Mouse (Mus musculus) urinary bladder, postnatal 10 days (tissue): Measurements from ENCODE around the gene Il10rb.

Source experiments
- DNase-seq: peaks from one replicate; pipeline ENCODE4 v3.0.0; 2022; ENCODE audit warnings: low spot score

The Il10rb gene

DNA sequence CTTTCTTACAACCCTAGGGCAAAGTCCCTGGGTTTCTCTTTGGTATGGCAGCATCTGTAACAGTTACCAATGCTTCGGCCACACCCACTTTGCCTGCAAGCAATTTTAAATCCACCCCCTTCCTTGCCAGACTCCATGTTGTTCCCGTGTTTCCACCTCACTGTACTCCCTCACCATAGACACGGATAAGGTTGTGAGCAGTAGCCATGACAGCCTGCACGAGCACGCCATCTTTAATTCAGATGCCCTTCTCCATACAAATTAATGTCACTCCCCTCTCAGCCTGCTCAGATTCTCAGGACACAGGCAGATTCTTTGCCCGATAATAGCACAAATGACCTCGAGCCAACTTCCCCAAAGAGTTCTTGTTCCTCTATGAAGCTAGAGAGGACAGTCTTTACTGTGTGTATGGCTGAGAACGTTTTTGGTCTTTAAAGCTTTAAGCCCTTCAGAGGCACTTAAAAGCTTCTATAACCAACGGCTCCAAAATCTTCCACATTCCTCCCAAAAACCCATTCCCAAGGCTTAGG, 23.6 kb upstream of the Il10rb start:
- DNase-seq, result no peak

- no peak for DNase-seq
These were observed 21.7 kb upstream of the Il10rb start for GRCm38 (mm10) chr16:91384221-91384620.

GRCm38 (mm10) chr16:91385621-91386020, 20.3 kb upstream of the Il10rb start:
- DNase-seq, result no peak

- DNase-seq, result no peak
These were observed 19.4 kb upstream of the Il10rb start for GRCm38 (mm10) chr16:91386419-91387120.

DNA sequence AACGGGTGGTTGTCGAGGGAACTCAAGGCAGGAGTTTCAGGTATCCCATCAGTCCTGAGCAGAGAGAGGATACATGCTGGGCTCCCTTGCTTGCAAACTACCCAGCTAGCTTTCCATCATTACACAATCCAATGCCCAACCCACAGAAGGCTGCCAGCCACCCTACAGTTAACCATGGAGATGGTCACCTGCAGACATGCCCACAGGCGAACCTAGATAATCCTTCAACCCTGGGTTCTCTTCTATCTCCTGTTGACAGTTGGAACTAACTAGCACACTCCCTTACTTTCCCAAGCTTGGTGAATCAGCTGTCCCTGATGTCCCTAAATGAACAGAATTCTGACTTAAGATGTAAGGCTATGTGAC, 18.9 kb upstream of the Il10rb start:
- DNase-seq, result no peak

DNA sequence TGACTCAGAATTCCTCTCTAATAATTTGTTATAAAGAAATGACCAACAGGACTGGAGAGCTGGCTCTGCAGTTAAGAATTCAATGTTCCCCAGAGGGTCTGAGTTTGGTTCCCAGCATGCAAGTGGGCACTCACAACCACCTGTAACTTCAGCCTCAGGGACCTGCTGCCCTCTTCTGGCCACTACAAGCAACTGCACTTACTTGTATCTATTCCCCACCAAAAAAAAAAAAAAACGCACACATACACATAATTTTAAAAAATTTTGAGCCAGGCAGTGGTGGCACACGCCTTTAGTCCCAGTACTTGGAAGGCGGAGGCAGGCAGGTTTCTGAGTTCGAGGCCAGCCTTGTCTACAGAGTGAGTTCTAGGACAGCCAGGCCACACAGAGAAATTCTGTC, 15.9 kb upstream of the Il10rb start:
- DNase-seq, result no peak

- no peak for DNase-seq
These were observed 14.5 kb upstream of the Il10rb start, which contains the start of gene Gm21970 for GRCm38 (mm10) chr16:91391421-91391820. Gm21970 (plus strand) TSS chr16:91391721.

DNA sequence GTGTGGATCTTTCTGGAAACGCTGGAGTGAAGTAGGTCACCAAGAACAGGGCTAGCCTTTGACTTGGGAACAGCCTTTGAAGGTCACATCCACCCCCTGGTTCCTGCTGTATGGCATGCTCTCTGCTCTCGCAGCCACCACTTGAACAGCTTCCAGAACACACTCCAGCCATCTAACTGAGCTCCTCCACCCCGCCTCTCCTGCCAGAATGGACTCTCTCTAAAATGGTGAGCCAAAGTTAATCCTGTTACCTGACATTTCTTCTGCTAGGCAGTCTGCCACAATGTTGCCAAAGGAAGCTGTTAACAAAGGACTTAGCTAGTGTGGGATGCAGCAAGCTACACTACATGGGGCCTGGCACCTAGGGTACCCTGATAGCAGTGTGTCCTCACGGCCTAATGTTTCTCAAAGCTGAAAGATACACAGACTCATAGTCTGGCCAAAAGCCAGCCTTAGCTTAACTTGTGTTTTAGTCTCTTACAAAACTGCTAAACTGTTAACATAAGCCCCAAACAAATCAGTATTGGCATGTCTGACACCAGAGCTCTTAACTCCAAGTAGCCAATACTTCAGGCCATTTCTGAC, 11.0 kb upstream of the Il10rb start:
- DNase-seq, result no peak

GRCm38 (mm10) chr16:91395633-91396392, 10.2 kb upstream of the Il10rb start:
- DNase-seq, result no peak

- DNase-seq, result no peak
These were observed 9.0 kb upstream of the Il10rb start for GRCm38 (mm10) chr16:91396844-91397537.

- no peak for DNase-seq
These were observed 7.9 kb upstream of the Il10rb start for GRCm38 (mm10) chr16:91398030-91398429.

- DNase-seq, result no peak
These were observed 7.0 kb upstream of the Il10rb start for GRCm38 (mm10) chr16:91398944-91399343.

- no peak for DNase-seq
These were observed 4.3 kb upstream of the Il10rb start for GRCm38 (mm10) chr16:91401569-91402165.

DNA sequence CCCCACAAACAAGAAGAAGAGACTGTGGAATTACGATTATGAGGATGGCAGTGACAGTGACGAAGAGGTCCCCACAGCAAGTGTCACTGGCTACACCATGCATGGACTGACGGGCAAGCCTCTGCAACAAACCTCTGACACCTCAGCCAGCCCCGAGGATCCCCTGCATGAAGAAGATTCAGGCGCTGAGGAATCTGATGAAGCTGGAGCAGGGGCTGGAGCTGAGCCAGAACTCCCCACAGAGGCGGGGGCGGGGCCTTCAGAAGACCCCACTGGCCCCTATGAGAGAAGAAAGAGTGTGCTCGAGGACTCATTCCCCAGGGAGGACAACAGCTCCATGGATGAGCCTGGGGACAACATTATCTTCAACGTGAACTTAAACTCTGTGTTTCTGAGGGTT, 2.2 kb upstream of the Il10rb start:
- no peak for DNase-seq

DNA sequence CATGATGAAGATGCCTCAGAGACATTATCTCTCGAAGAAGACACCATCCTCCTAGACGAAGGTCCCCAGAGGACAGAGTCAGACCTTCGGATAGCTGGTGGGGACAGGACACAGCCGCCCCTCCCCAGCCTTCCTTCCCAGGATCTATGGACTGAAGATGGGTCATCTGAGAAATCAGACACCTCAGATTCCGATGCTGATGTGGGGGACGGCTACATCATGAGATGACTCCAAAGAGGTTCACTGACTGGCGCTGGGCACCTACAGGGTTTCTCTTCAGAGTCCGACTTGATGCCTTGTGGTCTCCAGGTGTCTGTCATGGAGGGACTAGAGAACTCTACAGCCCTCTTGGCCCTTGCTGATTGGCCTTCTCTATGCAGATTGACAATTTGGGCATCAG, 1.8 kb upstream of the Il10rb start:
- no peak for DNase-seq

DNA sequence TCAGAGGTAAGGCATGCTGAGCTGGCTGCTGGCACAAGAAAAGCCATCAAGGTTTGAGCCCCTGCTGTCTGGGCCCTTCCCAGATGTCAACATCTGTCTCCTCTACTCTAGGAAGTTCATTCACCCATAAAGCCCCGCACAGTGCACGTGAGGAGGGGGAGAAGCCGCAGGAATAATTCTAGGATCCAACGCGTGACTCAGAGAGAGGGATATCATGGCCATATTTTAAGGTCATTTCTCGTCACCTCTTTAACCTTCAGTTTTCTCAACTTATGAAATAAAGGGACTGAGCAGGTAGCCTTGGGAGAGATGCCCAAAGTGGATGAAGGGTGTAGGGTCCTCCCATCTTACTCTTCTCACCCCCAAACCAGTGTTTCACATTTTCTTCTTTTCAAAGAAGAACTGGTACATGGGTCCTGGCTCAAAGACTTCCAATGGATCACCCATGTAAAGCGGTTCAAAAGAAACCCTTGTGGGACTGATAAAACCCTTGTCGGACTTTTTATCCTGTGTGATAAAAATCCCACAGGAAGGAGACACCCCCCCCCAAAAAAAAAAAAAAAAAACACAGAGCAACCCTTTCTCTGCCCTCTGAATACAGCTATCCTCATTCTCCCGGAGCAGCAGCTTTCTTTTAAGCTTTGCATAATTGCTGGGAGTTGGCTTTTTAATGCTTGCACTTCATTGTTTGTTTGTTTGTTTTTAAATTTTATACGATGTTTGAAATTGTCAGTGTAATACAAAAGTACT, 961 bp upstream of the Il10rb start:
- no peak for DNase-seq

- no peak for DNase-seq
These were observed 739 bp downstream of the Il10rb start for GRCm38 (mm10) chr16:91406585-91407220.

DNA sequence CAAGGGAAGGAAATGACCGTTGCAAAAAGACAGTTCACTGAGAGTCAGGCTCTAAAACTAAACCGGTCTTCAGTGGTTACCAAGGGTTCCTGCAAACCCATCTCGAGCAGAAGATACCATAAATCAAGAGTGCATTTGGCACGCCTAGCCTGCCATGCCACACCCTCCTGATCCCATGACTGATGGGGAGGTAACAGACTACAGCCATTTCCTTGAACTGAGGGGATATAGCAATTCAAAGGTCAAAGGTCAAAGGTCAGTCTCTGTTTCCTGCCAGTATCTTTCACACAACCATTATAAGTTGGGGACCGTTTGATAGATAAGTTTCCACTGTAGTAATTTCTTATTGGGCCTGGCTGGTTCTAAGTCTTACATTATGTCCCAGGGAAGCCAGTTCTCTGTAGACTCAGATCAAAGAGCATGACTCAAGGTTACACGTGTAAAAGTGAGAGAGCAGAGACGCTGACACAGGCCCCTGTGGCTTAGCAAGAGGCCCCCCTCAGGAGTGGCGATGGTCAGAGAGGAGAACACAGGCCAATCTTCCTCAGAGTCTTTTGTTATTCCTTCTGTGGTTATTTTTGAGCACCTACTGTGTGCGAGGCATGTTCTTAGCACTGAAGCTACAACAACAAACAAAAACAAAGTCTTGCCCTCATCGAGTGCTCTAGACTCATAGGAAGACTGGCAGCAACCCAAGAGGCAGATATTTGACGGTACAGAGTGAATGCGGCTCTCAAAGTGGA, 7.3 kb downstream of the Il10rb start:
- no peak for DNase-seq

DNA sequence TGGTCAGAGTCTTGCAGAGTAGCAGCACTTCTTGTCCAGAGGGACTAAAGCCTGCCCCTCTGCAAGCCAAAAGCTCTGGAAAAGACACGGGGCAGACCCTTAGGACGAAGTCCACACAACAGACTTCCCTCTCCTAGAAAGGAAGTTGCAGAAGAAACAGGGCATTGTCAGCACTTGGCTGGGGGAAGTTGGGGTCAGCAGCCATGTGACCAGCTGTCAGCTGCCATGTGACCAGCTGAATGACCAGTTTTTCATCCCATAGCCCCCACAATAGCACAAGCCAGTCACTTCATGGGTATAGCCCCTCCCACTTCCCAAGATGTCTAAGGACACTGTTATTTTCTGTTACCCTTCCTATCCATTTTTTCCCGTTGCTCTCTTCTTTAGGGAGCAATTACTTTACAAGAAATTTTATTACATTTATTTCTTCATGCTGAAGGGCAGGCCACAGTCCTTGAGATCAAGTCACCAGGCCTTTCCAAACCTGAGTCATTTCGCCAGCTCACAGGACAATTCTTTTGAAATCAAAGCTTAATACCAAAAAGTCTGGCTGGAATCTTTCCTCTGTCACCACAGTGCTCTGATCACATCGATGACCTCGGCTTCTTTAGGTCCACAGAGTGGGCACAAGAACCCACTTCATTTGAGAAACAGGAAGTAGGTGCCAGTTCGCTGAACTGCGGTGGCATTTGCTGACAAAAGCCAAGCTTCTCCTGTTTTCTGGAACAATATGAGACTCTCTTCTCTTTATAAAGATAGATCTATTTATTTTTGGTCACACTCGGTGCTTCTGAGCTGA, 9.6 kb downstream of the Il10rb start:
- no peak for DNase-seq
